Mouse (Mus musculus) ES-Bruce4 (cell line): ENCODE measurements around the gene Gabbr1.

ENCODE experiments used
- CTCF ChIP-seq: IDR thresholded peaks from one replicate; pipeline ENCODE4 v1.8.1; 2011; ENCODE audit warnings: low read depth, low read length
- EP300 ChIP-seq: IDR thresholded peaks from 2 replicates; pipeline ENCODE4 v1.6.1; 2011; ENCODE audit warnings: low read depth, low read length; ENCODE audit not compliant: insufficient read depth
- POLR2A ChIP-seq: IDR thresholded peaks from one replicate; pipeline ENCODE4 v1.8.1; 2011; ENCODE audit warnings: low read length; ENCODE audit not compliant: insufficient read depth

GRCm38 (mm10) chr17:37003366-37003765 is 42.4 kb upstream of the Gabbr1 start:
- TF ChIP-seq CTCF: no peak
- no peak for TF ChIP-seq POLR2A
- no peak for TF ChIP-seq EP300
